Mouse (Mus musculus): ENCODE results near the gene Ccnd3. TPM values are rescaled to one million over a fixed set of nuclear protein-coding genes. Genes with fewer than 3 reads are reported as not detected.

The Ccnd3 gene
- polyA plus RNA-seq, 2 experiments, result 349 to 520 TPM

- Histone ChIP-seq H3K4me1 (ENCODE audit: control insufficient read depth, insufficient read depth, low read length) (peaks cover 12% of the 10 kb centered on the region), H3K27ac (replicated peaks; ENCODE audit: low read depth, low read length) (peak within 1 kb of the TSS; percentile 90), H3K27me3 (ENCODE audit: control insufficient read depth, insufficient read depth, low read length) (no peaks in the 10 kb centered on the region), H3K9ac (ENCODE audit: low read depth, low read length, severe bottlenecking) (peak within 1 kb of the TSS; percentile 70), H3K36me3 (ENCODE audit: control insufficient read depth, insufficient read depth, low read length) (peaks cover 5% of the 10 kb centered on the region), H3K9me3 (ENCODE audit: control insufficient read depth, low read length) (no peaks in the 10 kb centered on the region), H3K4me2 (replicated peaks; ENCODE audit: low read depth, low read length, severe bottlenecking) (peak within 1 kb of the TSS; percentile 84), H3K4me3 (replicated peaks; ENCODE audit: low read length) (peak within 1 kb of the TSS; percentile 67)
- ATAC-seq (ENCODE audit: low FRiP score, low read depth) (no peak), DNase-seq (ENCODE audit: low spot score) (no peak)
- WGBS, result 0% methylated on average over 3 of the region's 3 CpGs
- no peak for TF ChIP-seq POLR2A (IDR thresholded peaks at IDR 0.05; ENCODE audit: borderline replicate concordance, extremely low read depth, insufficient read depth, insufficient read length)
These were observed 125.8 kb downstream of the Ccnd3 start, which contains the start of gene Usp49 for GRCm38 (mm10) chr17:47630678-47631065. Gene Usp49, plus strand, starts transcription at chr17:47630690.

- no peaks in the 10 kb centered on the region for H3K27me3 ChIP-seq (ENCODE audit: control insufficient read depth, insufficient read depth, low read length)
- DNase-seq (ENCODE audit: low spot score) (no peak), ATAC-seq (ENCODE audit: low FRiP score, low read depth) (no peak)
- H3K27ac ChIP-seq (replicated peaks; ENCODE audit: low read depth, low read length), result no peak overlapping the region
- TF ChIP-seq POLR2A (IDR thresholded peaks at IDR 0.05; ENCODE audit: borderline replicate concordance, extremely low read depth, insufficient read depth, insufficient read length), result no peak
- no peaks in the 10 kb centered on the region for H3K9me3 ChIP-seq (ENCODE audit: control insufficient read depth, low read length)
- no peak overlapping the region for H3K4me3 ChIP-seq (replicated peaks; ENCODE audit: low read length)
- H3K4me1 ChIP-seq (ENCODE audit: control insufficient read depth, insufficient read depth, low read length), result peaks cover 12% of the 10 kb centered on the region
- 63% methylated on average over 4 of the region's 4 CpGs for WGBS
- H3K4me2 ChIP-seq (replicated peaks; ENCODE audit: low read depth, low read length, severe bottlenecking), result no peak overlapping the region
- peaks cover 4% of the 10 kb centered on the region for H3K36me3 ChIP-seq (ENCODE audit: control insufficient read depth, insufficient read depth, low read length)
- H3K9ac ChIP-seq (ENCODE audit: low read depth, low read length, severe bottlenecking), result no peak overlapping the region
These were observed 127.5 kb downstream of the Ccnd3 start for GRCm38 (mm10) chr17:47632181-47632840.

- ATAC-seq (ENCODE audit: low FRiP score, low read depth) (no peak), DNase-seq (ENCODE audit: low spot score) (no peak)
- no peak for TF ChIP-seq POLR2A (IDR thresholded peaks at IDR 0.05; ENCODE audit: borderline replicate concordance, extremely low read depth, insufficient read depth, insufficient read length)
- Histone ChIP-seq H3K9ac (ENCODE audit: low read depth, low read length, severe bottlenecking) (no peak overlapping the region), H3K9me3 (ENCODE audit: control insufficient read depth, low read length) (no peaks in the 10 kb centered on the region), H3K4me1 (ENCODE audit: control insufficient read depth, insufficient read depth, low read length) (peaks cover 12% of the 10 kb centered on the region), H3K36me3 (ENCODE audit: control insufficient read depth, insufficient read depth, low read length) (peaks cover 4% of the 10 kb centered on the region), H3K4me3 (replicated peaks; ENCODE audit: low read length) (no peak overlapping the region), H3K27ac (replicated peaks; ENCODE audit: low read depth, low read length) (no peak overlapping the region), H3K27me3 (ENCODE audit: control insufficient read depth, insufficient read depth, low read length) (no peaks in the 10 kb centered on the region), H3K4me2 (replicated peaks; ENCODE audit: low read depth, low read length, severe bottlenecking) (no peak overlapping the region)
- whole genome bisulfite sequencing, result 87% methylated on average over 7 of the region's 7 CpGs
These were observed 129.3 kb downstream of the Ccnd3 start for GRCm38 (mm10) chr17:47633999-47634770.

GRCm38 (mm10) chr17:47642992-47643391, 138.1 kb downstream of the Ccnd3 start:
- no peaks in the 10 kb centered on the region for H3K27me3 ChIP-seq (ENCODE audit: control insufficient read depth, insufficient read depth, low read length)
- no peak for TF ChIP-seq POLR2A (IDR thresholded peaks at IDR 0.05; ENCODE audit: borderline replicate concordance, extremely low read depth, insufficient read depth, insufficient read length)
- H3K36me3 ChIP-seq (ENCODE audit: control insufficient read depth, insufficient read depth, low read length), result no peaks in the 10 kb centered on the region
- H3K4me1 ChIP-seq (ENCODE audit: control insufficient read depth, insufficient read depth, low read length), result no peaks in the 10 kb centered on the region
- DNase-seq (ENCODE audit: low spot score) (no peak), ATAC-seq (ENCODE audit: low FRiP score, low read depth) (no peak)
- H3K9ac ChIP-seq (ENCODE audit: low read depth, low read length, severe bottlenecking), result no peak overlapping the region
- no peaks in the 10 kb centered on the region for H3K9me3 ChIP-seq (ENCODE audit: control insufficient read depth, low read length)
- no peak overlapping the region for H3K4me3 ChIP-seq (replicated peaks; ENCODE audit: low read length)
- 83% methylated on average over 2 of the region's 2 CpGs for WGBS
- H3K4me2 ChIP-seq (replicated peaks; ENCODE audit: low read depth, low read length, severe bottlenecking), result no peak overlapping the region
- H3K27ac ChIP-seq (replicated peaks; ENCODE audit: low read depth, low read length), result no peak overlapping the region

GRCm38 (mm10) chr17:47646683-47647082, 141.8 kb downstream of the Ccnd3 start:
- ATAC-seq (ENCODE audit: low FRiP score, low read depth) (no peak), DNase-seq (ENCODE audit: low spot score) (peak; percentile 60)
- no peaks in the 10 kb centered on the region for H3K9me3 ChIP-seq (ENCODE audit: control insufficient read depth, low read length)
- no peak overlapping the region for H3K9ac ChIP-seq (ENCODE audit: low read depth, low read length, severe bottlenecking)
- 71% methylated on average over 1 of the region's 1 CpGs for WGBS
- no peak for TF ChIP-seq POLR2A (IDR thresholded peaks at IDR 0.05; ENCODE audit: borderline replicate concordance, extremely low read depth, insufficient read depth, insufficient read length)
- no peak overlapping the region for H3K4me2 ChIP-seq (replicated peaks; ENCODE audit: low read depth, low read length, severe bottlenecking)
- no peaks in the 10 kb centered on the region for H3K27me3 ChIP-seq (ENCODE audit: control insufficient read depth, insufficient read depth, low read length)
- no peaks in the 10 kb centered on the region for H3K4me1 ChIP-seq (ENCODE audit: control insufficient read depth, insufficient read depth, low read length)
- H3K27ac ChIP-seq (replicated peaks; ENCODE audit: low read depth, low read length), result no peak overlapping the region
- no peak overlapping the region for H3K4me3 ChIP-seq (replicated peaks; ENCODE audit: low read length)
- H3K36me3 ChIP-seq (ENCODE audit: control insufficient read depth, insufficient read depth, low read length), result no peaks in the 10 kb centered on the region; the same call in 1 of the 2 replicates
